Mouse (Mus musculus): ENCODE results near the gene Rnase4. TPM values are rescaled to one million over a fixed set of nuclear protein-coding genes. Genes with fewer than 3 reads are reported as not detected.

Rnase4 gene
- 8.8 and 11.5 TPM in 2 replicates for polyA plus RNA-seq (2012; rRNA removed)

DNA sequence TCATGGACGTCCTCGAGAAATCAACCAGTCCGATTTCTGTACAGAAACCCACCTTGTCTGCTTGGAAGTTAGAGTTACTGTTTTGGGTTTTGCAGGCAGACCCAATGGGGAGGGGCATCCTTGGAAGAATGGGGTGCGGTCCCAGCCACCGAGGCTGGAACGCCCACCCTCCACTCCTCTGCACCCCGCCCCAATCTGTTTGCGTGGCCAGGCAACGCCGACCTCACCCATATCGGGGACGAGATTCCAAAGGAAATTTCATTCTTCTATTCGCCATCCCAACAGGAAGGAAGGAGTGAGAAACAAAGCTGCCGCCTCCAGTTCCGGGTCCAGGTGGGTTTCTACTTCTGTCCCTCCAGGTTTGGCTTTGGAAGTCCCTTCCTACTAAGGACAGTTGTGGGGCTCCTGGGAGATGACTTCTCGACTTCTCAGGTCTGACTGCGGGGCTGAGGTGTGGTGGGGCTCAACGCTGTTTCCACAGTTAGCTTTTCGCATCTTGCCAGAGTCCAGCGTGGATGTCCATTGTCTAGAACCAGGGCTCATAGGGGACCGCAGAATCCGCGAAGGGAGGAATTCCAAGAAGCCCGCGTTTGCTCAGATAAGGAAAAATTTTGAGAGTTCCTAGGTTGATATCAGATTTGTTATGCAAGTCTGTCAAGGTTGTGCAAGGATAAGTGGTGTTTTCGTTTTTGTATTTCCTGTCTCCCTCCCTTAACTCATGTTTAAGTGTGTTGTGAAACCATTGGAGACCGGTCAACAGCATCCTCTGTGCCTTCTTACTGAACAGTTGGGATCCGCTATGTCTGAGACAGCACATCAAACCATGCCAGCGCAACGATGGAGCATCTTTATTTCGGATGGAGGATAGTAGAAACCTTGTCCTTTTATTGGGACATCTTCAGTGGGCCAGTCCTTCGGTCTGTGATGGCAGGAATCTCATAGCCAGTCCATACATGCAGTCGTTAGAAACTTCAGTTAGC lies at the start of gene Rnase4, which contains the start of gene Ang:
Gene Rnase4 (plus strand): TSS at position 157 of the 980 bp plus-strand sequence.
Gene Ang (plus strand): TSS at position 230 of the 980 bp plus-strand sequence.
- Histone ChIP-seq H3K4me1 (ENCODE audit: control insufficient read depth, insufficient read depth, low read length) (peaks cover 7% of the 10 kb centered on the region), H3K27me3 (ENCODE audit: control insufficient read depth, insufficient read depth, low read length) (no peaks in the 10 kb centered on the region), H3K4me3 (ENCODE audit: control insufficient read depth, low read depth, low read length) (peak within 1 kb of the TSS; percentile 71), H3K36me3 (ENCODE audit: control insufficient read depth, insufficient read depth, low read length) (no peaks in the 10 kb centered on the region), H3K27ac (ENCODE audit: control insufficient read depth, insufficient read depth, low read depth, low read length) (peak within 1 kb of the TSS; percentile 85)
- TF ChIP-seq POLR2A (IDR thresholded peaks at IDR 0.05; ENCODE audit: control insufficient read depth, low read depth, low read length) (no peak), CTCF (IDR thresholded peaks at IDR 0.05; ENCODE audit: control insufficient read depth, insufficient read depth, insufficient replicate concordance, low read depth, low read length) (no peak)

DNA sequence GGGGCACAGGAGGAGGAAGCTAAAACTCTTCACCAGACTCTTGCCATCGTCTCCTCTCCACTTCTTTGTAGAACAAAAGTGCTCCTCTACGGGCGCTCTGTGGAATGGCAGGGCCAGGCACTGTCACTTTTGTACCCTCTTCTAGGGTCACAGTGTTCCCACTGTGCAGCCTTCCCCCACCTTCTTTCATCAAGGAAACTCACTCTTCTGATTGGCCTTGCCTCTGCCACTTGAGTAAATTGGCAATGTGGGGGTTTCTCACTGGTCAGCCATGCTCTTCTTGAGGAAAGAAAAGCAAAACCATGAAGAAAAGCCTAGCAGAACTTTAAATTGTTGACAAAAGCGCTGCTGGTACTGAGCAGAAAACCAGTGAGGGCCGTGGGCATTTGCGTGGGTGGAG lies 49.1 kb upstream of the Rnase4 start, which contains the start of gene Rnase9:
Gene Rnase9 (minus strand): TSS at position 101 of the 400 bp plus-strand sequence.
- no peaks in the 10 kb centered on the region for H3K36me3 ChIP-seq (ENCODE audit: control insufficient read depth, insufficient read depth, low read length)
- H3K27me3 ChIP-seq (ENCODE audit: control insufficient read depth, insufficient read depth, low read length): no peaks in the 10 kb centered on the region
- H3K4me1 ChIP-seq (ENCODE audit: control insufficient read depth, insufficient read depth, low read length): no peaks in the 10 kb centered on the region
- no peak within 1 kb of the TSS for H3K4me3 ChIP-seq (ENCODE audit: control insufficient read depth, low read depth, low read length)
- no peak within 1 kb of the TSS for H3K27ac ChIP-seq (ENCODE audit: control insufficient read depth, insufficient read depth, low read depth, low read length)
- TF ChIP-seq CTCF (IDR thresholded peaks at IDR 0.05; ENCODE audit: control insufficient read depth, insufficient read depth, insufficient replicate concordance, low read depth, low read length) (no peak), POLR2A (IDR thresholded peaks at IDR 0.05; ENCODE audit: control insufficient read depth, low read depth, low read length) (no peak)

DNA sequence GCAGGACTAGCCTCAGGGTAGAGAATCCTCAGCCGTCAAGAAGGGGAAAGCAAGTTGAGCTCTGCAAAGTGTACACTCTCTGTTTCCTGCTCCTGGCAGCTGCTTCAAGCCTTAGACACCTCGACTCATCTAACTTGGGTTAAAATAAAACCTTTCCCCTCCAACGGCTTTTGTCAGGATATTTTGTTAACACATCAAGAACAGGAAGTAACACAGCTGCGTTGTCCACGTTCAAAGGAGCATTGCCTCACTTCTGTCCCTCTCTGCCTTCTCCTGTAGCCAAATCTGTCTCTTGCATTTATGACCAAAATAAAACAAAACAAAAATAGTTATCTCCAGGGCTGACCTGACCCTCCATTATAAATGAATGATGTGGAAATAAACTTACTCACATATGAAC lies 43.0 kb upstream of the Rnase4 start:
- H3K27ac ChIP-seq (ENCODE audit: control insufficient read depth, insufficient read depth, low read depth, low read length): no peak overlapping the region
- H3K4me1 ChIP-seq (ENCODE audit: control insufficient read depth, insufficient read depth, low read length): no peaks in the 10 kb centered on the region
- H3K36me3 ChIP-seq (ENCODE audit: control insufficient read depth, insufficient read depth, low read length): no peaks in the 10 kb centered on the region
- H3K27me3 ChIP-seq (ENCODE audit: control insufficient read depth, insufficient read depth, low read length): no peaks in the 10 kb centered on the region
- TF ChIP-seq POLR2A (IDR thresholded peaks at IDR 0.05; ENCODE audit: control insufficient read depth, low read depth, low read length) (no peak), CTCF (IDR thresholded peaks at IDR 0.05; ENCODE audit: control insufficient read depth, insufficient read depth, insufficient replicate concordance, low read depth, low read length) (no peak)
- H3K4me3 ChIP-seq (ENCODE audit: control insufficient read depth, low read depth, low read length): no peak overlapping the region

DNA sequence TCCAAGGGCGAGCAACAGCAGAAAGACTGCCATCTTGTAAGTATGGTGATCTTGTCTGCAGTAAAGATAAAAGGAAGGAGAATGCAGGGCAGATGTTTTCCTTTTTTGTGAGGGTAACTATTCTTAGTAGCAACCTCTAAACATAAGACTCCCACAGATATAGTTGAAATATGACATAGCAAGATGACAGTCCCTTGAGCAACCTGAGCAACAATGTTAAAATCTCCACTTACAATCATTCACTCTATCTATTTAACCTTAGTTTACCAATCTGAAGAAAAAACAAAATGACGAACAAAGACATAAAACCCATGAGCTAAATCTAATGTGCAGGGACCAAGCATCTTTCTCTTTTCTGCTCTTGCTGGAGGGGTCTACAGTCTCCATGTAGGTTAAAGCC lies 40.8 kb upstream of the Rnase4 start, which contains the start of gene Rnase11:
Gene Rnase11 (minus strand): TSS at position 101 of the 400 bp plus-strand sequence.
- no peak for TF ChIP-seq POLR2A (IDR thresholded peaks at IDR 0.05; ENCODE audit: control insufficient read depth, low read depth, low read length)
- TF ChIP-seq CTCF (IDR thresholded peaks at IDR 0.05; ENCODE audit: control insufficient read depth, insufficient read depth, insufficient replicate concordance, low read depth, low read length): no peak
- Histone ChIP-seq H3K4me3 (ENCODE audit: control insufficient read depth, low read depth, low read length) (no peak within 1 kb of the TSS), H3K36me3 (ENCODE audit: control insufficient read depth, insufficient read depth, low read length) (no peaks in the 10 kb centered on the region), H3K4me1 (ENCODE audit: control insufficient read depth, insufficient read depth, low read length) (no peaks in the 10 kb centered on the region; the same call in 1 of the 2 replicates), H3K27ac (ENCODE audit: control insufficient read depth, insufficient read depth, low read depth, low read length) (no peak within 1 kb of the TSS), H3K27me3 (ENCODE audit: control insufficient read depth, insufficient read depth, low read length) (no peaks in the 10 kb centered on the region)

DNA sequence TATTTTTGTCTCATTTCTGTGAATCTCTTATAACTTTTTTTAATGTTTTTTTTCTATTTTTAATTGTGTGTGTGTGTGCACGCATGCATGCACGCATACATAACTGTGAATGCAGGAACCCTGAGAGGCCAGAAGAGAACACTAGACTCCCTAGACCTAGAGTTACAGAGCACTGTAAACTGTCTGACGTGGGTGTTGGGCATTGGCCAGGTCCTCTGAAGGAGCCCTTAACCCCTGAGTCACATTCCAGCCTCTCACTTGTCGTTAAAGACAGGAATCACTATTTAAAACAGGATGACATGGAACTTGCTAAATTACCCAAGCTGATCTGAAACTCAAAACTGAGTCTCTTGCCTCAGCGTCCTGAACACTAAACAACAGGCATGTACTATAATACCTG lies 38.9 kb upstream of the Rnase4 start:
- no peaks in the 10 kb centered on the region for H3K36me3 ChIP-seq (ENCODE audit: control insufficient read depth, insufficient read depth, low read length)
- no peak overlapping the region for H3K27ac ChIP-seq (ENCODE audit: control insufficient read depth, insufficient read depth, low read depth, low read length)
- no peaks in the 10 kb centered on the region; the same call in 1 of the 2 replicates for H3K4me1 ChIP-seq (ENCODE audit: control insufficient read depth, insufficient read depth, low read length)
- H3K4me3 ChIP-seq (ENCODE audit: control insufficient read depth, low read depth, low read length): no peak overlapping the region
- TF ChIP-seq POLR2A (IDR thresholded peaks at IDR 0.05; ENCODE audit: control insufficient read depth, low read depth, low read length) (no peak), CTCF (IDR thresholded peaks at IDR 0.05; ENCODE audit: control insufficient read depth, insufficient read depth, insufficient replicate concordance, low read depth, low read length) (no peak)
- H3K27me3 ChIP-seq (ENCODE audit: control insufficient read depth, insufficient read depth, low read length): no peaks in the 10 kb centered on the region

DNA sequence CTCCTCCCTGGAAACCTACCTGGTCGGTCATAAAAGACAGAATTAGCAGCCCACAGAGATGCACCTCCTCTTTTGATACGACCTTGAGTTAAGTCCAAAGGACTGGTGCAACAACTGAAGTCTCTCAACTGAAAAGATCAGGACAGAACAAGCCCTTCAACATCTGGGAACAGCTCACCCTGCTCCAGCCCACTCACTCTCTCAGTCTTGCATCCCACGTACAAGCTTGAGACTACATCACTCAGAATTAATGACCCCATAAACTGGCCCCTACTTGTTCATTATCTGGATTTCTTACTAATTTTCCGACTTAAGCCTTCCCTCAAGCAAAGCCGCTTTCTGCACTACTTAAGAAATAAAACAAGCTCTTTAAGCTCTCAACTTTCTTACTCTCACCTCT lies 37.7 kb upstream of the Rnase4 start:
- H3K4me3 ChIP-seq (ENCODE audit: control insufficient read depth, low read depth, low read length): no peak overlapping the region
- TF ChIP-seq POLR2A (IDR thresholded peaks at IDR 0.05; ENCODE audit: control insufficient read depth, low read depth, low read length) (no peak), CTCF (IDR thresholded peaks at IDR 0.05; ENCODE audit: control insufficient read depth, insufficient read depth, insufficient replicate concordance, low read depth, low read length) (no peak)
- no peaks in the 10 kb centered on the region for H3K27me3 ChIP-seq (ENCODE audit: control insufficient read depth, insufficient read depth, low read length)
- H3K36me3 ChIP-seq (ENCODE audit: control insufficient read depth, insufficient read depth, low read length): no peaks in the 10 kb centered on the region
- no peaks in the 10 kb centered on the region; the same call in 1 of the 2 replicates for H3K4me1 ChIP-seq (ENCODE audit: control insufficient read depth, insufficient read depth, low read length)
- H3K27ac ChIP-seq (ENCODE audit: control insufficient read depth, insufficient read depth, low read depth, low read length): no peak overlapping the region
